Mouse (Mus musculus) kidney, embryonic 15.5 days (tissue): Measurements from ENCODE around the gene Atp2a3. TPM values are rescaled to one million over a fixed set of nuclear protein-coding genes. Genes with fewer than 3 reads are reported as not detected.

Experiments
- ATAC-seq: fragments of 200-750 bp; cut with Nextera tagmentation; replicated peaks from 2 replicates; pipeline ENCODE4 v1.8.0; 2017; ENCODE audit warnings: moderate TSS enrichment; ENCODE audit not compliant: low FRiP score
- H3K27ac ChIP-seq: fragments of 300-500 bp; sonication (generic); 2 replicates; pipeline ENCODE4 v1.5.1; 2015; ENCODE audit warnings: mild to moderate bottlenecking, inconsistent platforms
- H3K27me3 ChIP-seq: fragments of 300-500 bp; sonication (generic); 2 replicates; pipeline ENCODE4 v1.6.1; 2015; ENCODE audit warnings: inconsistent platforms
- H3K36me3 ChIP-seq: fragments of 300-500 bp; sonication (generic); 2 replicates; pipeline ENCODE4 v1.6.1; 2015; ENCODE audit warnings: inconsistent platforms
- H3K4me1 ChIP-seq: fragments of 300-500 bp; sonication (generic); 2 replicates; pipeline ENCODE4 v1.6.1; 2015; ENCODE audit warnings: inconsistent platforms
- H3K4me2 ChIP-seq: fragments of 300-500 bp; sonication (generic); 2 replicates; pipeline ENCODE4 v1.6.1; 2015; ENCODE audit warnings: moderate library complexity, mild to moderate bottlenecking, inconsistent platforms
- H3K4me3 ChIP-seq: fragments of 300-500 bp; sonication (generic); replicated peaks from 2 replicates; pipeline ENCODE4 v1.5.1; 2015; ENCODE audit warnings: mild to moderate bottlenecking, inconsistent platforms
- H3K9ac ChIP-seq: fragments of 300-500 bp; sonication (generic); 2 replicates; pipeline ENCODE4 v1.6.1; 2015; ENCODE audit warnings: mild to moderate bottlenecking, inconsistent platforms
- H3K9me3 ChIP-seq: fragments of 300-500 bp; sonication (generic); replicated peaks from 2 replicates; pipeline ENCODE4 v1.6.1; 2016; ENCODE audit warnings: inconsistent platforms
- WGBS: fragments of 180-500 bp; shearing (Covaris S2); methylation state at CpG from one replicate; pipeline ENCODE4 v1.1.7; 2015; ENCODE audit warnings: mixed read lengths; 5-methylcytosine and 5-hydroxymethylcytosine counted together
- polyA plus RNA-seq: library from polyadenylated mRNA; unstranded; fragments of >200 nt; fragmentation: Nextera tagmentation; extraction: Ambion mirVana; gene quantifications from 2 replicates; pipeline ENCODE4 v1.2.1, GENCODE M21; 2015

The Atp2a3 gene
- polyA plus RNA-seq, 1 experiment from 2014 or later = 4.2 TPM

DNA sequence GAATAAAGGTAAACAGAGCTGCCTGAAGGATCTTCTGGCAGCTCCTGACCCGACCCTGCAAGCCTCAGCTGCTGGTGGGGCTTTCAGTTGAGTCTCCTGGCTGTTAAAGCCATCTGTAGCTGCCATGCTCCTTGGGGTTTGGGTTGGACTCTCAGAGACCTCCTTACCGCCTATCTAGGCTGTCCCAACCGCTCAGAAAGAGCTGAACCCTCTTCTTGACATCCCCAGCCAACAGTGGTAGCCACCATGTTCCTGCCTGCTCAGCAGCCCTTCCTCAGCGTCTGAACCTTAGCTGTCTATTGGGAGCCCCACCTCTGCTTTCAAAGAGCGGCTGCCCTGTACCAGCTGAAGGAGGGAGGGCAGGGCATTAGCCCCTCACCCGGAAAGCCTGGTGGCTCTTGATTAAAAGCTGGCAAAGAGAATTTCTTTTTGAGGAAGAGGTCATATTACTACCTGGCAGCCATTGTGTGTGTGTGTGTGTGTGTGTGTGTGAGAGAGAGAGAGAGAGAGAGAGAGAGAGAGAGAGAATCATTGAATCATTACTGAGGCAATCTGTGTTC is 14.3 kb upstream of the Atp2a3 start:
- ATAC-seq = no peak
- H3K4me2 ChIP-seq = 0 out of 2 replicates have a peak overlapping the region, but pooled peaks have one; percentile 4
- H3K27me3 ChIP-seq = no peaks in the 10 kb centered on the region
- WGBS = 50% methylated on average over 6 of the region's 6 CpGs
- no peaks in the 10 kb centered on the region for H3K36me3 ChIP-seq
- no peak overlapping the region for H3K9ac ChIP-seq
- H3K9me3 ChIP-seq = no peaks in the 10 kb centered on the region
- H3K4me1 ChIP-seq = peaks cover 39% of the 10 kb centered on the region
- H3K27ac ChIP-seq = peak overlapping the region; percentile 13; the same call in 1 of the 2 replicates
- H3K4me3 ChIP-seq = no peak overlapping the region

DNA sequence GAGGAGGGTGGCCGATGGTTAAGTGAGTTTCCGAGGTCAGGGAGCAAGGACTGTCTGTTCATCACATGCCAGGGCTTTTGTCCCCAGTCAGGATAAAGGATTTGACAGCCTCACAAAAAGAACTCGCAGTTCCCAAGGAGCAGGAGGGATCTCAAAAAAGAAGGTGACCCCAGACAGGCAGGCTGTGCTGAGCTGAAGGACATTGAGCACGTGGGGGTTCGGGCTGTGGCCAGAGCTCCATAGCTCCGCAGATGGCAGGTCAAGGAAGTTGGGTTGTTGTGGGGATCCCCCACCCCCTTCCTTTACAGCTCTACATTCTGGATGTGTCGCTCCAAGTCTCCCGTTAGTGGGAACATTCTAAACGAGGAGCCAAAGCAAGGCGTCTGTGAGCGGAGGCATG is 13.1 kb upstream of the Atp2a3 start:
- 75% methylated on average over 11 of the region's 11 CpGs for WGBS
- H3K4me1 ChIP-seq = peaks cover 51% of the 10 kb centered on the region
- H3K9ac ChIP-seq = no peak overlapping the region
- ATAC-seq = no peak
- H3K9me3 ChIP-seq = no peaks in the 10 kb centered on the region
- no peak overlapping the region for H3K4me3 ChIP-seq
- H3K27me3 ChIP-seq = no peaks in the 10 kb centered on the region
- H3K4me2 ChIP-seq = no peak overlapping the region
- no peaks in the 10 kb centered on the region for H3K36me3 ChIP-seq
- no peak overlapping the region for H3K27ac ChIP-seq

DNA sequence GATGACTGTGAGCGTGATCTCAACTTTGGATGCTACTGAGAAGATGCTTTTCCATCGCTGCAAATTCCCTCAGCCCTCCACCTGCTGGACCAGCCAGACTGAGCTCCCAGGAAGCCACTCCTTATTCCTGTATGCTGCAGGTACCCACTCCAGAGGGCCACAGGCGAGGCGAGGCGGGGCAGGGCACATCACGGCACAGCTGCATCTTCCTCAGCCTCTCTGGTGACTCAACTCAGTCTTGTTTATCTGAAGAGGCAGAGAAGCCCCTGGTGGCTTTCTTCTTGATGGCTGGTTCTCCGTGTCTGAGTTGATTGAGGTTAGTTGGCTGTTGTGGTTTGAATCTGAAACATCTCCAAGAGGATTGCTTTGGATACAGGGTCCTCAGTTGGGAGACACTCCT is 12.7 kb upstream of the Atp2a3 start:
- Histone ChIP-seq H3K36me3 (no peaks in the 10 kb centered on the region), H3K4me2 (no peak overlapping the region), H3K4me1 (peaks cover 55% of the 10 kb centered on the region), H3K27me3 (no peaks in the 10 kb centered on the region), H3K9me3 (no peaks in the 10 kb centered on the region), H3K9ac (no peak overlapping the region), H3K27ac (no peak overlapping the region), H3K4me3 (no peak overlapping the region)
- ATAC-seq = no peak
- WGBS = 83% methylated on average over 7 of the region's 7 CpGs

DNA sequence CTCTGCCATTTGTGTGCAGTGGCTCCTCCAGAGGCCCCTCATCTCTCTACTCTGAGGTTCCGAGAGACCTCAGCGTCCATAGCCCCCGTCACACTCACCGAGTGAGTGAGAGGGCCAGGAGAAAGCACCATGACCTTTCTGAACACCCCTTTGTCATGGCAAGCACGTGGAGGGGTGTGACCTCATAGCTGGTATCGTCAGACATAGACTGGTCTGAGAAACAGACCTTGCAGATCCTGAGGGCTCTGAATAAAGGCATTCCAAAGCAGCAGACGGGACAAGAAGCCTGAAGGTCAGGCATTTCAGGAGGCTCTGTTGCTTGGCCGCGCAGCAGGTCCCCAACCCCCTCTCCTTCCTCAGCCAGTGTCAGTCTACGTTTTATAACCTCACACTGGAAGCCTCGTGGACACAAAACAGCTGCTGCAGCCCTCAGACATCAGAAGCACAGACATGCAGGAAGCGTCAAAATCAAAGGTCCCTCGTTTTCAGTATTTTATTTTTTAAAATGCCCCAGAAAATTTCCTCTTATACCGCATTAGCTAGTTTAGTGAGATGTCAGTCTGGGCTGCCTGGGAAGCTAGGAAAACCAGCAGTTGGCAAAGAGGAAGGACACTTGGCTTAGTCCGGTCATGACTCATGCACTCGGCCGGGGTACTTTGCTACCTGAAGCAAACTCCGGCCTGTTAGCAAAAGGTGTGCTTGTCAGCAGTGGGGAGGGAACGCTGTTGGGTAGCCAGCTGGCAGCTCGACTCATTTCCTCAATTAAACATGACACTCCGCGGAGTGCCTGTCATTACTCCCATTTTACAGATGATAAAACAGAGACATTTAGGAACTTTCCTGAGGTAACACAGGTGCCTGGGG is 9.6 kb upstream of the Atp2a3 start:
- Histone ChIP-seq H3K9ac (no peak overlapping the region), H3K27me3 (no peaks in the 10 kb centered on the region), H3K9me3 (no peaks in the 10 kb centered on the region), H3K4me1 (peaks cover 55% of the 10 kb centered on the region), H3K4me3 (no peak overlapping the region), H3K4me2 (no peak overlapping the region), H3K27ac (peak overlapping the region; percentile 64), H3K36me3 (no peaks in the 10 kb centered on the region)
- 0 out of 2 replicates have a peak, but pooled peaks have one; percentile 20 for ATAC-seq
- WGBS = 43% methylated on average over 22 of the region's 22 CpGs

GRCm38 (mm10) chr11:72952226-72952625 is 8.7 kb upstream of the Atp2a3 start:
- WGBS = 49% methylated on average over 3 of the region's 3 CpGs

GRCm38 (mm10) chr11:72952697-72953096 is 8.3 kb upstream of the Atp2a3 start:
- Histone ChIP-seq H3K27me3 (no peaks in the 10 kb centered on the region), H3K4me3 (no peak overlapping the region), H3K9me3 (no peaks in the 10 kb centered on the region), H3K4me2 (no peak overlapping the region), H3K36me3 (no peaks in the 10 kb centered on the region), H3K27ac (peak overlapping the region; percentile 64), H3K9ac (no peak overlapping the region), H3K4me1 (peaks cover 49% of the 10 kb centered on the region)
- no peak; the same call in 1 of the 2 replicates for ATAC-seq
- 77% methylated on average over 6 of the region's 6 CpGs for WGBS

More at GRCm38 (mm10) chr11:72952226-72952625, 8.7 kb upstream of the Atp2a3 start:
- H3K9me3 ChIP-seq = no peaks in the 10 kb centered on the region
- no peaks in the 10 kb centered on the region for H3K27me3 ChIP-seq
- peaks cover 47% of the 10 kb centered on the region for H3K4me1 ChIP-seq
- H3K9ac ChIP-seq = no peak overlapping the region
- H3K36me3 ChIP-seq = no peaks in the 10 kb centered on the region
- ATAC-seq = no peak
- H3K4me2 ChIP-seq = no peak overlapping the region
- H3K4me3 ChIP-seq = no peak overlapping the region
- H3K27ac ChIP-seq = peak overlapping the region; percentile 64

DNA sequence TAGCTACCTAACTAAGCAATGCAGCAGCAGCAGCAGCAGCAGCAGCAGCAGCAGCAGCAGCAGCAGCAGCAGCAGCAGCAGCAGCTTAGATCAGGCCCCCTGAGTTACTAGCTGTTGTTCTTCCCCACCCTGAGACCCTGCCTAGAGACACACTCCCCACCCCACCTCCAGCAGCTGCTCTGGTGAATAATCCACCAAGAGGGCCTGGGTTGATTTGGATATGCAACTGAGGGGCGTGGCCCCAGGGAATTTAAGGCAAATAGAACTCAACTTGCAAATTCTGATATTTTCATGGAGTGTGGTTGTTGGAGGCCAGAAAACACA is 7.9 kb upstream of the Atp2a3 start:
- Histone ChIP-seq H3K9me3 (no peaks in the 10 kb centered on the region), H3K27me3 (no peaks in the 10 kb centered on the region), H3K36me3 (no peaks in the 10 kb centered on the region), H3K4me1 (peaks cover 50% of the 10 kb centered on the region), H3K4me3 (no peak overlapping the region), H3K27ac (peak overlapping the region; percentile 64), H3K4me2 (no peak overlapping the region), H3K9ac (no peak overlapping the region)
- ATAC-seq = no peak
- WGBS = 91% methylated on average over 1 of the region's 1 CpGs

- Histone ChIP-seq H3K4me1 (peaks cover 50% of the 10 kb centered on the region), H3K36me3 (no peaks in the 10 kb centered on the region), H3K27ac (peak overlapping the region; percentile 64; the same call in 1 of the 2 replicates), H3K27me3 (no peaks in the 10 kb centered on the region), H3K4me2 (no peak overlapping the region), H3K9ac (no peak overlapping the region), H3K4me3 (no peak overlapping the region), H3K9me3 (no peaks in the 10 kb centered on the region)
- 81% methylated on average over 4 of the region's 4 CpGs for WGBS
- peak; percentile 27; the same call in 1 of the 2 replicates for ATAC-seq
Measured at GRCm38 (mm10) chr11:72953440-72954151, 7.4 kb upstream of the Atp2a3 start.

DNA sequence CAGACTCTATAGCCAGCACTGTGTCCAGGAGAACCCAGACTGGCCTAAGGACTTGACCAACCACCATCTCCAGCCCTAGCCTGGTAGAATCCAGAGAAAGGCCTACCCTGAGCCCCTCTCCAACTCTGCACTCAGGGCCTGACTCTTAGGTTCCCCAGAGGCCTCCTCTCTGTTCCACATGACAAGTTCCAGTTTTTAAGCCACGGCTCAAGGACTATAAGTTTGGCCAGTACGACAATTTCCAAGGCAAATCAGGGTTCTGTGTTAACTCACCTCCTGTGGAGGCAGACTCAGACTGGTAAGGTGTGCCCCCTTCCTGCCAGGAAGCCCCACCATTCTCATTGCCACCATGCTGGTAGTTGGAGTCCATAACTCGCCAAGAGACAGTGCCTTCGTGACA is 6.8 kb upstream of the Atp2a3 start:
- no peak overlapping the region for H3K4me2 ChIP-seq
- ATAC-seq = no peak
- WGBS = 78% methylated on average over 4 of the region's 4 CpGs
- peaks cover 50% of the 10 kb centered on the region for H3K4me1 ChIP-seq
- 0 out of 2 replicates have a peak overlapping the region, but pooled peaks have one; percentile 32 for H3K27ac ChIP-seq
- H3K36me3 ChIP-seq = no peaks in the 10 kb centered on the region
- H3K4me3 ChIP-seq = no peak overlapping the region
- H3K27me3 ChIP-seq = 0 out of 2 replicates have a peak, but pooled peaks cover 3% of the 10 kb centered on the region
- no peaks in the 10 kb centered on the region for H3K9me3 ChIP-seq
- no peak overlapping the region for H3K9ac ChIP-seq

- Histone ChIP-seq H3K4me2 (no peak overlapping the region), H3K27ac (no peak overlapping the region), H3K4me1 (peaks cover 53% of the 10 kb centered on the region), H3K36me3 (no peaks in the 10 kb centered on the region), H3K4me3 (no peak overlapping the region), H3K9me3 (no peaks in the 10 kb centered on the region), H3K27me3 (peaks cover 14% of the 10 kb centered on the region), H3K9ac (no peak overlapping the region)
- ATAC-seq = no peak
- WGBS = 45% methylated on average over 5 of the region's 5 CpGs
Measured at GRCm38 (mm10) chr11:72955339-72955974, 5.5 kb upstream of the Atp2a3 start.

- ATAC-seq = no peak
- H3K4me3 ChIP-seq = no peak overlapping the region
Measured at GRCm38 (mm10) chr11:72957318-72957717, 3.7 kb upstream of the Atp2a3 start.

More at GRCm38 (mm10) chr11:72957318-72957717, 3.7 kb upstream of the Atp2a3 start:
- peaks cover 31% of the 10 kb centered on the region for H3K27me3 ChIP-seq
- H3K9me3 ChIP-seq = no peaks in the 10 kb centered on the region
- no peak overlapping the region for H3K9ac ChIP-seq
- H3K36me3 ChIP-seq = no peaks in the 10 kb centered on the region
- WGBS = 25% methylated on average over 2 of the region's 2 CpGs
- H3K4me1 ChIP-seq = peaks cover 48% of the 10 kb centered on the region
- no peak overlapping the region for H3K4me2 ChIP-seq
- H3K27ac ChIP-seq = no peak overlapping the region
